Mouse (Mus musculus) lung, postnatal 0 days (tissue): ENCODE data around the gene Hnf1a.

Experiments used
- CTCF ChIP-seq: IDR thresholded peaks from 2 replicates; pipeline ENCODE4 v1.5.1; 2016; ENCODE audit warnings: antibody characterized with exemption, mild to moderate bottlenecking
- EP300 ChIP-seq: IDR thresholded peaks from 2 replicates; pipeline ENCODE4 v1.6.1; 2016; ENCODE audit warnings: antibody characterized with exemption, mild to moderate bottlenecking, control low read depth

DNA sequence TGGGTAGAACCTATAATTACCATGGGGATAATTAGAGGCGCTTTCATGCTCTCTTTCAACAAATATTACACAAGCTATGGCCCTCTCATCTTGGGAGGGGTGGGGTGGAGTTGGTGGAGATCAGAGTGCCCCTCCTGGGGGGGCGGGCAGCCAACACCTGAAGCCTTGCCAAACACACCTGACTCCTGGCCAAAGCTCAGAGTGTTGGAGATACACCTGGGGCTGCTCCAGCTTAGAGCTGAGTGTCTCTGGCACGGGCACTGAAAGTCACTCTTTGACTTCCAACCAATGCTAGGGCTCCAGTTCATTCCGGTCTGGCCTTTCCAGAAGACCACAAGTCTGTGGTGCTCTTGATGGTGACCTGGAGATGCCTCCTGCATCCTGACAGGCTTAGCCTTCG lies 36.9 kb upstream of the Hnf1a start:
- TF ChIP-seq CTCF (no peak), EP300 (no peak)
